Mouse (Mus musculus) heart, embryonic 16.5 days (tissue): ENCODE measurements around the gene Nup155. TPM values are rescaled to one million over a fixed set of nuclear protein-coding genes. Genes with fewer than 3 reads are reported as not detected.
"Not testable (repeated sequence)": the region's sequence is repeated elsewhere in the genome, so short reads cannot be mapped to it uniquely, and the experiment has no call there.

ENCODE experiments used
- ATAC-seq: fragments of 200-750 bp; cut with Nextera tagmentation; replicated peaks from 2 replicates; pipeline ENCODE4 v1.8.0; 2017; ENCODE audit warnings: moderate number of reproducible peaks; ENCODE audit not compliant: insufficient read depth, low FRiP score; ENCODE audit errors: extremely low read depth
- H3K27ac ChIP-seq: fragments of 300-500 bp; sonication (generic); 2 replicates; pipeline ENCODE4 v1.5.1; 2014; ENCODE audit warnings: mild to moderate bottlenecking, low read length, control low read depth, moderate library complexity
- H3K27me3 ChIP-seq: fragments of 300-500 bp; sonication (generic); 2 replicates; pipeline ENCODE4 v1.6.1; 2014; ENCODE audit warnings: low read length, mixed read lengths; ENCODE audit not compliant: control insufficient read depth, insufficient read depth
- H3K36me3 ChIP-seq: fragments of 300-500 bp; sonication (generic); 2 replicates; pipeline ENCODE4 v1.6.1; 2014; ENCODE audit not compliant: control insufficient read depth, insufficient read depth
- H3K4me1 ChIP-seq: fragments of 300-500 bp; sonication (generic); 2 replicates; pipeline ENCODE4 v1.6.1; 2014; ENCODE audit warnings: low read length, mixed read lengths; ENCODE audit not compliant: control insufficient read depth, insufficient read depth
- H3K4me2 ChIP-seq: fragments of 300-500 bp; sonication (generic); 2 replicates; pipeline ENCODE4 v1.6.1; 2014; ENCODE audit warnings: low read depth, mild to moderate bottlenecking, control low read depth, low read length
- H3K4me3 ChIP-seq: fragments of 300-500 bp; sonication (generic); 2 replicates; pipeline ENCODE4 v1.5.1; 2014; ENCODE audit warnings: mild to moderate bottlenecking, control low read depth, low read length
- H3K9ac ChIP-seq: fragments of 300-500 bp; sonication (generic); 2 replicates; pipeline ENCODE4 v1.6.1; 2014; ENCODE audit warnings: low read length, control low read depth
- H3K9me3 ChIP-seq: fragments of 300-500 bp; sonication (generic); replicated peaks from 2 replicates; pipeline ENCODE4 v1.6.1; 2016; ENCODE audit warnings: low read length; ENCODE audit not compliant: control insufficient read depth
- WGBS: fragments of 180-500 bp; shearing (Covaris S2); extraction: QIAGEN DNeasy Blood & Tissue Kit; methylation state at CpG from one replicate; pipeline ENCODE4 v1.1.7; 2014; 5-methylcytosine and 5-hydroxymethylcytosine counted together
- polyA plus RNA-seq: library from polyadenylated mRNA; unstranded; fragments of >200 nt; fragmentation: Nextera tagmentation; extraction: Ambion mirVana; gene quantifications from 2 replicates; pipeline ENCODE4 v1.2.1, GENCODE M21; 2015

The Nup155 gene
- 9.4 and 10.1 TPM in 2 replicates for polyA plus RNA-seq

GRCm38 (mm10) chr15:8108966-8109743, at the start of gene Nup155:
Nup155 (plus strand) TSS chr15:8109273.
- peak within 1 kb of the TSS; percentile 77 for H3K9ac ChIP-seq
- WGBS = under 1% methylated on average over 54 of the region's 54 CpGs
- H3K4me2 ChIP-seq = peak within 1 kb of the TSS; percentile 97
- peak within 1 kb of the TSS; percentile 68 for H3K4me3 ChIP-seq
- H3K4me1 ChIP-seq = peaks cover 17% of the 10 kb centered on the region
- H3K36me3 ChIP-seq = peaks cover 20% of the 10 kb centered on the region
- ATAC-seq = peak; percentile 97
- no peaks in the 10 kb centered on the region for H3K27me3 ChIP-seq
- H3K27ac ChIP-seq = peak within 1 kb of the TSS; percentile 64
- no peaks in the 10 kb centered on the region for H3K9me3 ChIP-seq

- Histone ChIP-seq H3K4me1 (no peaks in the 10 kb centered on the region), H3K27me3 (no peaks in the 10 kb centered on the region), H3K36me3 (peaks cover 8% of the 10 kb centered on the region; the same call in 1 of the 2 replicates), H3K9me3 (no peaks in the 10 kb centered on the region), H3K4me3 (no peak overlapping the region), H3K4me2 (no peak overlapping the region), H3K27ac (no peak overlapping the region), H3K9ac (no peak overlapping the region)
- ATAC-seq = no peak
- 61% methylated on average over 6 of the region's 6 CpGs for WGBS
These were observed 43.9 kb upstream of the Nup155 start for GRCm38 (mm10) chr15:8065221-8065620.

GRCm38 (mm10) chr15:8073159-8073558, 35.9 kb upstream of the Nup155 start:
- not testable (repeated sequence) for H3K27ac ChIP-seq, H3K4me1 ChIP-seq, H3K27me3 ChIP-seq, H3K4me2 ChIP-seq, H3K4me3 ChIP-seq, H3K9me3 ChIP-seq, H3K9ac ChIP-seq, ATAC-seq
- WGBS = 89% methylated on average over 3 of the region's 3 CpGs
- peaks cover 15% of the 10 kb centered on the region for H3K36me3 ChIP-seq

GRCm38 (mm10) chr15:8082139-8082538, 26.9 kb upstream of the Nup155 start:
- ATAC-seq = no peak
- Histone ChIP-seq H3K9ac (no peak overlapping the region), H3K4me1 (no peaks in the 10 kb centered on the region), H3K9me3 (no peaks in the 10 kb centered on the region), H3K36me3 (peaks cover 18% of the 10 kb centered on the region), H3K27me3 (no peaks in the 10 kb centered on the region), H3K27ac (no peak overlapping the region), H3K4me2 (no peak overlapping the region), H3K4me3 (no peak overlapping the region)
- WGBS = 87% methylated on average over 8 of the region's 8 CpGs

- Histone ChIP-seq H3K4me2 (no peak overlapping the region), H3K36me3 (peaks cover 11% of the 10 kb centered on the region), H3K27me3 (no peaks in the 10 kb centered on the region), H3K4me1 (no peaks in the 10 kb centered on the region), H3K9me3 (no peaks in the 10 kb centered on the region), H3K4me3 (no peak overlapping the region), H3K9ac (no peak overlapping the region), H3K27ac (no peak overlapping the region)
- ATAC-seq = no peak
- 89% methylated on average over 4 of the region's 4 CpGs for WGBS
These were observed 21.8 kb upstream of the Nup155 start for GRCm38 (mm10) chr15:8087293-8087692.

- Histone ChIP-seq H3K4me1 (no peaks in the 10 kb centered on the region), H3K27ac (no peak overlapping the region), H3K4me2 (no peak overlapping the region), H3K4me3 (no peak overlapping the region), H3K9me3 (no peaks in the 10 kb centered on the region), H3K36me3 (peaks cover 11% of the 10 kb centered on the region), H3K27me3 (no peaks in the 10 kb centered on the region), H3K9ac (no peak overlapping the region)
- no peak for ATAC-seq
- 79% methylated on average over 3 of the region's 3 CpGs for WGBS
These were observed 20.4 kb upstream of the Nup155 start for GRCm38 (mm10) chr15:8088715-8089114.

- Histone ChIP-seq H3K27ac (no peak overlapping the region), H3K4me3 (no peak overlapping the region), H3K9ac (no peak overlapping the region), H3K4me1 (no peaks in the 10 kb centered on the region), H3K27me3 (no peaks in the 10 kb centered on the region), H3K4me2 (no peak overlapping the region), H3K36me3 (peaks cover 11% of the 10 kb centered on the region), H3K9me3 (no peaks in the 10 kb centered on the region)
- WGBS = 97% methylated on average over 2 of the region's 2 CpGs
- ATAC-seq = no peak
These were observed 18.4 kb upstream of the Nup155 start for GRCm38 (mm10) chr15:8090685-8091084.

- not testable (repeated sequence) for H3K9ac ChIP-seq, H3K9me3 ChIP-seq, H3K4me2 ChIP-seq, H3K4me3 ChIP-seq, H3K27me3 ChIP-seq, H3K4me1 ChIP-seq, H3K27ac ChIP-seq, ATAC-seq
- WGBS = 68% methylated on average over 1 of the region's 1 CpGs
- H3K36me3 ChIP-seq = peaks cover 18% of the 10 kb centered on the region
These were observed 16.4 kb upstream of the Nup155 start for GRCm38 (mm10) chr15:8092668-8093067.

GRCm38 (mm10) chr15:8097853-8098252, 11.2 kb upstream of the Nup155 start:
- H3K9ac ChIP-seq = no peak overlapping the region
- H3K4me1 ChIP-seq = peaks cover 3% of the 10 kb centered on the region; the same call in 1 of the 2 replicates
- H3K4me2 ChIP-seq = peak overlapping the region; percentile 51
- 20% methylated on average over 7 of the region's 7 CpGs for WGBS
- H3K36me3 ChIP-seq = peaks cover 7% of the 10 kb centered on the region; the same call in 1 of the 2 replicates
- H3K27me3 ChIP-seq = no peaks in the 10 kb centered on the region
- no peak overlapping the region for H3K27ac ChIP-seq
- H3K4me3 ChIP-seq = peak overlapping the region; percentile 30
- no peak for ATAC-seq
- no peaks in the 10 kb centered on the region for H3K9me3 ChIP-seq
